Mouse (Mus musculus) T-helper 2 cell (primary cell): ENCODE measurements around the gene Olfr27.

Source experiments
- in situ Hi-C: fragments of 300-600 bp; cut with MboI, MseI; formaldehyde crosslinking; loops from one replicate; pipeline ENCODE4 v1.15.1; 2025; ENCODE audit warnings: high pct_unique_total_duplicates

Gene Olfr27

DNA sequence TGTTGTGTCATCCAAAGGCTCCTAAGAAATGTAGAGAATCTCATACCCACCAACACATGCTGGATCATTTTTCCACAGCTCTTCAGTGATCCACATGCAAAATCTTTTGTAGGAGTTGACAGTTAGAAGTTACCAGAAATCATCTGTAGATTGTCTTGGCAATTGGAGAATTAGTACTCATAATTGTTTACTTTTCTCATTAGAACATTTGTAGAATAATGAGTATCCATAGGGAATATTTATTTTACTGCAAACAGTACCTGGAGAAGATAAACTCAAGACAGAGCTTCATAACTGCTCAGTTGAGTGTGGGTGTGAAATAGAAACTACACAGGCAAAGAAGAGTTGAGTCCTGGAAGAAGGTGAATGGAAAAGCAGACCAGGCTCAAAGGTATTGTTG lies at the start of gene Olfr27:
Gene Olfr27 (plus strand): TSS at position 301 of the 400 bp plus-strand sequence.
- in situ Hi-C loops, result no loop called here

GRCm38 (mm10) chr9:39078787-39079186 lies 49.1 kb upstream of the Olfr27 start, which contains the start of gene Olfr938:
TSS of gene Olfr938 (minus strand) at chr9:39078887.
- in situ Hi-C loops, result no loop called here

- in situ Hi-C loops, result no loop called here
Measured at GRCm38 (mm10) chr9:39127326-39127725, 605 bp upstream of the Olfr27 start.

DNA sequence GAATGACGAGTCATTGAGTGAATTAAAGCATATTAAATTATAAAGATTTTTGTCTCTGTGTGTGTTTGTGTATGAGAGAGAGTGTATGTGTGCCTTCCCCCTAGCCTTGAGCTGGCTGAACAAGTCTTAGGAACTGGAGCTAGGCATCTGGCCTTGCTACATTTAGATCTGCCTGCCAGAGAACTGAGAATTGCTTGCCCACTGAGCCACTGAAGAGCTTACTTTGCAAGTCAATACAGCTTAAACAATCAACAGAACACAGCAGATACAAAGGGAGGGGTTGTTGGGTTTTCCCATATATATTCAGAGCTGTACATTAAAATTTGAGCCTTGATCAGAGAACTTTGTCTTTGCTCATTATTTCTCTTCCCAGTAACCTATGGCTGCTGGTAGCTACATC lies 24.5 kb downstream of the Olfr27 start:
- in situ Hi-C loops, result no loop called here

GRCm38 (mm10) chr9:39166004-39166403 lies 38.1 kb downstream of the Olfr27 start, which contains the start of gene Olfr943:
TSS of gene Olfr943 (plus strand) at chr9:39166304.
- in situ Hi-C loops, result no loop called here
